ENCODE assay signal across 9 mouse cellular contexts in genomic region chr9:79109611-79110010, GRCm38 (mm10).
DNase-seq lines count a peak whose midpoint lies in the region; ATAC-seq lines count a peak whose summit lies in the region.
"Had no signal": no experiment of that assay in that cellular context is flagged by ENCODE, and none has a peak within 500 bp of the region (broad histone marks: within the 10 kb centered on the region; RNA-seq: fewer than 3 reads in every experiment).

No protein-coding gene starts in this region.

- no peak overlapping the region for H3K4me3 ChIP-seq in midbrain, embryonic 13.5 days (replicated peaks)
- H3K4me3 ChIP-seq: hindbrain, embryonic 15.5 days had no signal

- no peaks in the 10 kb centered on the region for H3K9me3 ChIP-seq in midbrain, embryonic 13.5 days
- H3K9me3 ChIP-seq: hindbrain, embryonic 15.5 days had no signal

- WGBS in midbrain, embryonic 13.5 days = 84% methylated on average over 2 of the region's 2 CpGs

- intact Hi-C loops in left cerebral cortex, postnatal 25 days (cut with DNase I) = loop anchor here (2.0 to 10.0 kb wide), 2 partner anchors 335 to 607 kb away; no protein-coding TSS in a partner anchor
- intact Hi-C loops in left cerebral cortex, postnatal 36 days (cut with DNase I) = loop anchor here (1.0 kb wide), 1 partner anchor 608 kb away; no protein-coding TSS in a partner anchor
- intact Hi-C loops in heart, postnatal 25 days (cut with DNase I) = loop anchor here (2.0 to 10.0 kb wide), 2 partner anchors 325 to 611 kb away; no protein-coding TSS in a partner anchor

- no peak overlapping the region for H3K4me2 ChIP-seq in midbrain, embryonic 13.5 days (replicated peaks)
- H3K4me2 ChIP-seq: hindbrain, embryonic 15.5 days had no signal

- no peak overlapping the region for H3K9ac ChIP-seq in midbrain, embryonic 13.5 days (replicated peaks)
- H3K9ac ChIP-seq: hindbrain, embryonic 15.5 days had no signal

- H3K27me3 ChIP-seq in midbrain, embryonic 13.5 days = no peaks in the 10 kb centered on the region
- H3K27me3 ChIP-seq: hindbrain, embryonic 15.5 days had no signal

- H3K36me3 ChIP-seq in midbrain, embryonic 13.5 days = no peaks in the 10 kb centered on the region
- H3K36me3 ChIP-seq: hindbrain, embryonic 15.5 days had no signal

- peak; percentile 58; the same call in 1 of the 2 replicates for ATAC-seq in midbrain, embryonic 13.5 days

- H3K27ac ChIP-seq in midbrain, embryonic 13.5 days = no peak overlapping the region
- H3K27ac ChIP-seq: hindbrain, embryonic 15.5 days had no signal

- DNase-seq in adrenal gland, postnatal 14 days = peak; percentile 6
- DNase-seq in adrenal gland, postnatal 25 days = no peak
- peak; percentile 2 to 36 for DNase-seq in left cerebral cortex, postnatal 25 days (ENCODE audit: low spot score in 2 of 2)
- no peak for DNase-seq in left cerebral cortex, postnatal 36 days (ENCODE audit: low spot score in 2 of 2)
- peak; percentile 51 for DNase-seq in embryo, embryonic 11 days
- no peak for DNase-seq in testis, postnatal 10 days (ENCODE audit: low spot score)
- DNase-seq in heart, postnatal 25 days (ENCODE audit: low spot score) = no peak

- no peaks in the 10 kb centered on the region for H3K4me1 ChIP-seq in midbrain, embryonic 13.5 days (replicated peaks)
- H3K4me1 ChIP-seq: hindbrain, embryonic 15.5 days had no signal

Comparison
In these comparisons a context has a peak if more than half of its experiments do, and no peak if none do; other contexts are left out.
1. DNase-seq: peak in adrenal gland, postnatal 14 days (single experiment), left cerebral cortex, postnatal 25 days (2 of 2) and embryo, embryonic 11 days (single experiment); none in adrenal gland, postnatal 25 days (single experiment), left cerebral cortex, postnatal 36 days (0 of 2), testis, postnatal 10 days (single experiment) and heart, postnatal 25 days (single experiment).